Mouse (Mus musculus): Measurements from ENCODE around the gene Zfp526. TPM values are rescaled to one million over a fixed set of nuclear protein-coding genes. Genes with fewer than 3 reads are reported as not detected.

Zfp526 gene
- total and polyA plus RNA-seq, 3 experiments, result 2.2 to 7.0 (median 6.5) TPM

DNA sequence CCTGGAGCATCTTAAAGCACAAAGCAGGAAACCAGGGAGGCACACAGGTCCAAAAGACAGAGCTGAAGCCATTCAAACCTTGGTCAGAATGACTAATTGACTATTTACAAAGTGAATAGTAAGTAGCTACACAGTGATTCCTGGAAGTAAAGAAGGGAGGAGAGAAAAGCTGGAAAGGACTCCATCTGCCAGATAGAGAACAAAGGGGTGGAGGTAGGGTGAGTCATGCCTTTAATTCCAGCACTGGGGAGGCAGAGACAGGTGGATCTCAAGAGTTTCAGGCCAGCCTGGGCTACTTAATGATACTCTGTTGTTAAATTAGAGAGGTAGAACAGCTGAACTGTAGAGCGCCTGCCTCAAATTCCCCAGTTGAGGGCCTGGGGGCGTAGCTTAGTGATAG is 7.1 kb upstream of the Zfp526 start:
- no peak for TF ChIP-seq JUND (conservative IDR thresholded peaks at IDR 0.05; ENCODE audit: low read depth, low read length)
- no peak for TF ChIP-seq TBP (conservative IDR thresholded peaks at IDR 0.05; ENCODE audit: low read depth, low read length)
- no peak for TF ChIP-seq RCOR1 (conservative IDR thresholded peaks at IDR 0.05; ENCODE audit: low read depth, low read length)
- TF ChIP-seq NRF1 (IDR thresholded peaks at IDR 0.05; ENCODE audit: low read depth, low read length), result no peak
- TF ChIP-seq EP300 (IDR thresholded peaks at IDR 0.05; ENCODE audit: low read length), result no peak
- no peak for TF ChIP-seq CTCF (conservative IDR thresholded peaks at IDR 0.05 in 1 of 2, IDR thresholded peaks at IDR 0.05 in 1 of 2; ENCODE audit: low read depth in 2 of 2, low read length in 2 of 2)
- TF ChIP-seq E2F4 (IDR thresholded peaks at IDR 0.05; ENCODE audit: insufficient replicate concordance, low read depth, low read length), result no peak
- no peak for TF ChIP-seq USF2 (conservative IDR thresholded peaks at IDR 0.05; ENCODE audit: low read depth, low read length)
- no peak for TF ChIP-seq CHD2 (IDR thresholded peaks at IDR 0.05; ENCODE audit: low read length)
- no peak for TF ChIP-seq MAFK (IDR thresholded peaks at IDR 0.05; ENCODE audit: insufficient replicate concordance, low read length)
- no peak for TF ChIP-seq ZMIZ1 (IDR thresholded peaks at IDR 0.05; ENCODE audit: low read depth, low read length)
- no peak for TF ChIP-seq RAD21 (IDR thresholded peaks at IDR 0.05; ENCODE audit: low read depth, low read length)
- TF ChIP-seq ZKSCAN1 (IDR thresholded peaks at IDR 0.05; ENCODE audit: borderline replicate concordance, low read depth, low read length), result no peak
- TF ChIP-seq ZNF384 (IDR thresholded peaks at IDR 0.05; ENCODE audit: low read depth, low read length), result no peak
- no peak for TF ChIP-seq BHLHE40 (IDR thresholded peaks at IDR 0.05; ENCODE audit: low read depth, low read length)
- no peak for TF ChIP-seq USF1 (IDR thresholded peaks at IDR 0.05; ENCODE audit: low read depth, low read length)
- no peak for TF ChIP-seq TCF12 (IDR thresholded peaks at IDR 0.05; ENCODE audit: low read depth, low read length)
- Histone ChIP-seq H3K79me2 (replicated peaks; ENCODE audit: control insufficient read depth, extremely low read depth, insufficient read depth, poor library complexity, severe bottlenecking) (no peaks in the 10 kb centered on the region), H3K4me2 (ENCODE audit: insufficient read depth, low read depth, poor library complexity, severe bottlenecking) (no peak overlapping the region), H3K9me3 (replicated peaks; ENCODE audit: low read length) (no peaks in the 10 kb centered on the region), H3K36me3 (replicated peaks in 1 of 2; ENCODE audit: control insufficient read depth in 1 of 2, insufficient read depth in 1 of 2, low read length in 1 of 2) (peaks cover 28 to 53% of the 10 kb centered on the region in 2 experiments), H3K27ac (ENCODE audit: insufficient read depth, low read depth) (no peak overlapping the region), H3K9ac (ENCODE audit: insufficient read depth, low read depth) (no peak overlapping the region), H3K27me3 (replicated peaks) (no peaks in the 10 kb centered on the region), H3K4me3 (replicated peaks in 1 of 3; ENCODE audit: low read depth in 2 of 3, low read length in 2 of 3, poor library complexity in 1 of 3) (no peak overlapping the region), H3K4me1 (ENCODE audit: control insufficient read depth in 1 of 2, insufficient read depth in 2 of 2) (peaks cover 5 to 32% of the 10 kb centered on the region in 2 experiments)
- dilution Hi-C loops (cut with MboI; ENCODE audit: extremely low pct_ligation_motif_present, extremely low pct_unique_long_range_greater_than_20kb, low sequenced_read_pairs), result no loop called here
- in situ Hi-C loops (cut with MboI; ENCODE audit: low pct_ligation_motif_present, low pct_unique_long_range_greater_than_20kb, low sequenced_read_pairs), result no loop called here
- DNase-seq (ENCODE audit: extremely low read depth), result no peak

DNA sequence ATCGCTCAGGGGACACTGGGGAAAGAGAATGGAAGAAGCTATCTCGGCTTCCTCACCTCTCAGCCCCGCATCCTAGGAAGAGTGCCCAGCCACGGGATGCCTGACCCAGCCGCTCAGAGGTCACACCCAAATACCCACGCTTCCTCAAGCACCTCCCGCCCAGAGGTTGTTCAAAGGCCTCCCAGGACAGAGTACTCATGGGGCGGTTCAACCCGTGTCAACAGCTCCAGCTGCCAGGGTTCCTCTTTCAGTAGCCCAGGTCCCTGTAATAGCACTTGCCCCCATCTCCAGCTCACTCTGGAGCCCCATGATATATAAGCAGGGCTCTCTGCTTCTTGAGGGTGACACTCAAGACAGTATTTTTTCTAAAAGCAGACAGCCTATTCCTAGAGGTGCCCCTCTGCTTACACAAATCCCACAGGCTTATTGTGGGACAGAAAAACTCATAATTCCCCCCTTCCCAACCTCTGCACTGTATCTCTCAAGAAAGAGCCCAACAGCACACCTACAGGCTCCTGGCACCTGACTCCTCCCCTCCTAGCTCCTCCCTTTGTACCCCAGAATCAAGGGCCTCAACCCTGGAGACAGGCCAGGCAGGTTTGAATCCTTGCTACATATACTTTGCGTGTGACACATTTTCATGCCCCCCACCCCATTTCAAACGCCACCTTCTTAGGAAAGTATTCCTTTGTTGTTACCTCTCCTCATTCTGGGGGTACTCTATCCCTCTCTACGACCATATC is 3.4 kb upstream of the Zfp526 start:
- dilution Hi-C loops (cut with MboI; ENCODE audit: extremely low pct_ligation_motif_present, extremely low pct_unique_long_range_greater_than_20kb, low sequenced_read_pairs) (no loop called here), in situ Hi-C loops (cut with MboI; ENCODE audit: low pct_ligation_motif_present, low pct_unique_long_range_greater_than_20kb, low sequenced_read_pairs) (no loop called here)
- Histone ChIP-seq H3K4me2 (ENCODE audit: insufficient read depth, low read depth, poor library complexity, severe bottlenecking) (peak overlapping the region; percentile 76; the same call in 1 of the 2 replicates), H3K9ac (ENCODE audit: insufficient read depth, low read depth) (no peak overlapping the region), H3K4me1 (ENCODE audit: control insufficient read depth in 1 of 2, insufficient read depth in 2 of 2) (peaks cover 3 to 37% of the 10 kb centered on the region in 2 experiments; a peak in 3 of 4 replicates), H3K4me3 (replicated peaks in 1 of 3; ENCODE audit: low read depth in 2 of 3, low read length in 2 of 3, poor library complexity in 1 of 3) (no peak overlapping the region), H3K27me3 (replicated peaks) (no peaks in the 10 kb centered on the region), H3K9me3 (replicated peaks; ENCODE audit: low read length) (no peaks in the 10 kb centered on the region), H3K79me2 (replicated peaks; ENCODE audit: control insufficient read depth, extremely low read depth, insufficient read depth, poor library complexity, severe bottlenecking) (peaks cover 9% of the 10 kb centered on the region), H3K36me3 (replicated peaks in 1 of 2; ENCODE audit: control insufficient read depth in 1 of 2, insufficient read depth in 1 of 2, low read length in 1 of 2) (peaks cover 9 to 29% of the 10 kb centered on the region in 2 experiments), H3K27ac (ENCODE audit: insufficient read depth, low read depth) (no peak overlapping the region)
- TF ChIP-seq CHD2 (IDR thresholded peaks at IDR 0.05; ENCODE audit: low read length) (no peak), MAZ (IDR thresholded peaks at IDR 0.05; ENCODE audit: low read depth, low read length) (0 out of 2 replicates have a peak, but pooled peaks have one; percentile 6), ELF1 (IDR thresholded peaks at IDR 0.05; ENCODE audit: low read depth, low read length) (no peak)
- no peak for DNase-seq (ENCODE audit: extremely low read depth)
